Mouse (Mus musculus) kidney, postnatal 0 days (tissue): Measurements from ENCODE around the gene Fars2. TPM values are rescaled to one million over a fixed set of nuclear protein-coding genes. Genes with fewer than 3 reads are reported as not detected.

Source experiments
- ATAC-seq: fragments of 200-750 bp; cut with Nextera tagmentation; replicated peaks from 2 replicates; pipeline ENCODE4 v1.8.0; 2017; ENCODE audit warnings: low read depth, moderate number of reproducible peaks, moderate TSS enrichment, moderate library complexity; ENCODE audit not compliant: low FRiP score
- DNase-seq: peaks from one replicate; pipeline ENCODE4 v3.0.0-alpha.2; 2016; ENCODE audit warnings: low spot score
- H3K27ac ChIP-seq: fragments of 300-500 bp; sonication (generic); 2 replicates; pipeline ENCODE4 v1.5.1; 2014; ENCODE audit warnings: mild to moderate bottlenecking
- H3K27me3 ChIP-seq: fragments of 300-500 bp; sonication (generic); 2 replicates; pipeline ENCODE4 v1.6.1; 2014; ENCODE audit warnings: low read length, mixed read lengths; ENCODE audit not compliant: insufficient read depth
- H3K36me3 ChIP-seq: fragments of 300-500 bp; sonication (generic); 2 replicates; pipeline ENCODE4 v1.6.1; 2014; ENCODE audit warnings: low read length, mixed read lengths; ENCODE audit not compliant: insufficient read depth
- H3K4me1 ChIP-seq: fragments of 300-500 bp; sonication (generic); replicated peaks from 2 replicates; pipeline ENCODE4 v1.6.1; 2014; ENCODE audit warnings: antibody characterized with exemption, low read length, mixed read lengths; ENCODE audit not compliant: insufficient read depth
- H3K4me2 ChIP-seq: fragments of 300-500 bp; sonication (generic); 2 replicates; pipeline ENCODE4 v1.6.1; 2014; ENCODE audit warnings: mild to moderate bottlenecking, low read length, moderate library complexity, mixed read lengths
- H3K4me3 ChIP-seq: fragments of 300-500 bp; sonication (generic); replicated peaks from 2 replicates; pipeline ENCODE4 v1.5.1; 2014; ENCODE audit warnings: low read depth, low read length
- H3K9ac ChIP-seq: fragments of 300-500 bp; sonication (generic); 2 replicates; pipeline ENCODE4 v1.6.1; 2014; ENCODE audit warnings: low read depth, low read length
- H3K9me3 ChIP-seq: fragments of 300-500 bp; sonication (generic); replicated peaks from 2 replicates; pipeline ENCODE4 v1.6.1; 2016; ENCODE audit warnings: low read length, inconsistent platforms, mixed read lengths
- CTCF ChIP-seq: IDR thresholded peaks from 2 replicates; pipeline ENCODE4 v1.5.1; 2016; ENCODE audit warnings: antibody characterized with exemption, low read depth, mild to moderate bottlenecking, moderate library complexity
- WGBS: fragments of 180-500 bp; shearing (Covaris S2); extraction: QIAGEN DNeasy Blood & Tissue Kit; methylation state at CpG from one replicate; pipeline ENCODE4 v1.1.7; 2014; 5-methylcytosine and 5-hydroxymethylcytosine counted together
- polyA plus RNA-seq: library from polyadenylated mRNA; unstranded; fragments of >200 nt; fragmentation: Nextera tagmentation; extraction: Ambion mirVana; gene quantifications from 2 replicates; pipeline ENCODE4 v1.2.1, GENCODE M21; 2015

The Fars2 gene
- polyA plus RNA-seq, 1 experiment from 2014 or later: 54.7 TPM

DNA sequence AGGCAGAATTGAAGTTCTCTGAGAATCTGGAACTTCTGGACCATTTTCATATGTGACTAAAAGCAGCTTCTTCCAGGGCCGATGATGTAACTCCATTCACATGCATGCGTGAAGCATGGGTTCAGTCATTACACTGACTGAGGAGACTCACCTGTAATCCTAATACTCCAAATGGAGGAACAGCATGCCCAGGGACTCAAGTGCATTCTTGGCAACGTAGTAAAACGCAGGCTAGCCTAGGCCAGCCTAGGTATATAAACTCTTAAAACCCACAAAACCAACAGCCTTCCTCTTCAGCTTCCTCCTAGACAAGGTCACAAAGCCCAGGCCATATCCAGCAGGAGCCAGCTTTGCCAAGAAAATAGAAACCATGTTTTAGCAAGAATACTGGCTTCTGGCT, 57.6 kb downstream of the Fars2 start:
- Histone ChIP-seq H3K9me3 (no peaks in the 10 kb centered on the region), H3K4me1 (no peaks in the 10 kb centered on the region), H3K4me2 (no peak overlapping the region), H3K4me3 (no peak overlapping the region), H3K36me3 (no peaks in the 10 kb centered on the region), H3K27ac (no peak overlapping the region), H3K9ac (no peak overlapping the region), H3K27me3 (no peaks in the 10 kb centered on the region)
- TF ChIP-seq CTCF: no peak
- DNase-seq: no peak
- ATAC-seq: no peak
- WGBS: 93% methylated on average over 4 of the region's 4 CpGs

DNA sequence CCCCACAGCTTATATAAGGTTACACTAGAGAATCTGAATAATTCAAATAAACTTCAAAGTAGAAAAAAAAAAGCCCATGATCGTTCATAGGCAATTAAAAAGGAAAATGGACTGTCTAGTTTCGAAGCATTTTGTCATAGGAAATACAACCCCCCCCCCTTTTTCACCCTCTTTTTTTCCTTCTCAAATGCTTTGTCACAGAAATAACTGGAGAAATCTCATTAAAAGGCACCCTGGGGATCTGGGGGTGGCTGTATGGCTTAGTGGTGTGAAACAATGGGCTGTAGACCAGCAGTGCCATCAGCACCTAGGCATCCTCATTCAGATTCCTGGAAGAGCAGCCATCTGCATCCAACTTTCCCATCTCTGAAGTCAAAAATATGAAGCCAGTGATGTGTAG, 64.0 kb downstream of the Fars2 start:
- TF ChIP-seq CTCF: no peak
- Histone ChIP-seq H3K36me3 (no peaks in the 10 kb centered on the region), H3K27ac (no peak overlapping the region), H3K4me3 (no peak overlapping the region), H3K9ac (no peak overlapping the region), H3K9me3 (no peaks in the 10 kb centered on the region), H3K4me2 (no peak overlapping the region), H3K4me1 (no peaks in the 10 kb centered on the region), H3K27me3 (no peaks in the 10 kb centered on the region)
- ATAC-seq (no peak), DNase-seq (no peak)
- 84% methylated on average over 2 of the region's 2 CpGs for WGBS

DNA sequence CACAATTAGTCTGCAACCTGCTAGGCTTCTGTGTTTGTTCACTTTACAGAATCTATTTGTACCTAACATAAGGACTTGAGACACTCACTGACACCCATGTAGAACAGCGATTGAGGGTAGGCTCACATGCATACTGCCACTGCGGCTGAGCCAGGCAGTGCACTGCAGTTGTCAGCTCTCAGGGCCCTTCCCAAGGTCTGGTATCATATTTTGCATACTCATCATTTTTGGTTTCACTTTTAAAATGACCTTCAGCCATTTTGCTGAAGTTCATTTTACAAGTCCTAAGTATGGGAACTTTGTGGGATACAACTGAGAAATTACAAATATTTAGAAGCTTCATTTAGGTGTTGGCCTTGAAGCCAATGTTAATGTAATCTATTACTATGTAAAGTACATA, 73.4 kb downstream of the Fars2 start:
- Histone ChIP-seq H3K9ac (no peak overlapping the region), H3K27ac (no peak overlapping the region), H3K36me3 (no peaks in the 10 kb centered on the region), H3K4me1 (no peaks in the 10 kb centered on the region), H3K9me3 (no peaks in the 10 kb centered on the region), H3K4me2 (no peak overlapping the region), H3K27me3 (no peaks in the 10 kb centered on the region), H3K4me3 (no peak overlapping the region)
- DNase-seq (no peak), ATAC-seq (no peak)
- WGBS: 92% methylated on average over 2 of the region's 2 CpGs
- TF ChIP-seq CTCF: no peak

DNA sequence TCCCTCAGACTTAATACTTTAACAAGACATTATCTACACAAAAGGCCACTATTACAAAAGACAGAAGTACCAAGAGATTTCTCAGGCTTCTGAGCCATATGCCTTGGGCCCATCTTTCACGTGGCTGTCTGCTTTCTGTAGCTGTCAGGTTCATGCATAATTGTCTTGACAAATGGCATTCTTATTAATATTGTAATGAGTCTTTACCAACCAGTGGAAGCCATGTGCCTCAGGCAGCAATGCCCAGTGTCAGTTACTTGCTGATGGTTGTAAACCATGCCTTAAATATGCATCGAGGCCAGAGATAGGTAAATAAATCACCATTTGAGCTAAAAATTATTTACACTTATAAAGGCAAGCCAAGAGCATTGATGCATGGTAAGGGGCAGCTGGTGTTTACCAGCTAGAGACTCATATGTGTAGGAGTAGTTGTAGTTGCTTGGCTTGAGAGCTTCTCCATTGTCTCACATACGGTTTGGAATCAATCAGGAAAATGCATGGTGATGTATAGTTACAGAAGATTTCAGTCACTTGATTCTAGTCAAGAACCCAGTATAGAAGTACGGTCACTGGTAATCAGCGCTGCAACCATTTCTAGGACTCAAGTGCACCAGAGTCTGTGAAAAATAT, 76.4 kb downstream of the Fars2 start:
- ATAC-seq (no peak), DNase-seq (no peak)

DNA sequence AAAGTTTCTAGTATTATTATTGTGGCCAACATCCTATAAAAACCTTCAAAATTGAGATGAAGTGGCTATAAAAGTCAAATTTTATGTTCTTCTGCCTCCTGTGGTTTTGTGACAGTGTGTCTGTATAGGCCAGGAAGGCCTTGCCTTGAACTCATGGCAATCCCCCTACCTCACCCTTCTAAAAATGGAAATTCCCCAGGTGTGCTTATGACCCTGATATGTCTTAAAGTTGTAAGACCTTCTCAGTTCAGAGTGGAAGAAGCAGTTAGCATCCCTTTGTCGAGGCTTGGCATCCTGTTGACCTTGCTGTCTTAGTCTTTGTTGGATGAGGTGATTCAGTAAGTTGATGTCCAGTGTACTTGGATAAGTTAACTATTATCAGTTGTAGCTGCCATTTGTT, 82.1 kb downstream of the Fars2 start:
- 96% methylated on average over 1 of the region's 1 CpGs for WGBS
- Histone ChIP-seq H3K9me3 (no peaks in the 10 kb centered on the region), H3K9ac (no peak overlapping the region), H3K36me3 (no peaks in the 10 kb centered on the region), H3K4me2 (no peak overlapping the region), H3K27ac (no peak overlapping the region), H3K4me1 (no peaks in the 10 kb centered on the region), H3K27me3 (no peaks in the 10 kb centered on the region), H3K4me3 (no peak overlapping the region)
- DNase-seq: no peak
- TF ChIP-seq CTCF: no peak
- ATAC-seq: no peak

More for the DNA sequence above, 76.4 kb downstream of the Fars2 start:
- 61% methylated on average over 5 of the region's 5 CpGs for WGBS
- Histone ChIP-seq H3K27me3 (no peaks in the 10 kb centered on the region), H3K9ac (no peak overlapping the region), H3K9me3 (no peaks in the 10 kb centered on the region), H3K36me3 (no peaks in the 10 kb centered on the region), H3K4me1 (no peaks in the 10 kb centered on the region), H3K4me2 (no peak overlapping the region), H3K4me3 (no peak overlapping the region), H3K27ac (no peak overlapping the region)
- no peak for TF ChIP-seq CTCF

DNA sequence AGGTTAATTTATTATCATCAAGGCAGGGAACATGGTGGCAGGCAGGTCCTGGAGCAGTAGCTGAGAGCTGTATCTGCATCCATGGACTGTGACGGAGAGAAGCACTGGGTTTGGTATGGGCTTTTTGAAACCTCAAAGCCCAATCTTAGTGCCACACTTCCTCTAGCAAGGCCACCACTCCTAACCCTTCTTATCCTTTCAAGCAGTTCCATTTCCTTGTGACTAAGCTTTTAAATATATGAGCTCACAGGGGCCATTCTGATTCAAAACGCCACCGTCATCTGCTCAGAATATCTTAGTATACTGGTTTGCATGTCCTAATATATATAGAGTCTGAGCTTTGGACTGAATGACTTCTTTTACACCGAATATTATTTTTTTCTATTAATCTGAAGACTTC, 83.2 kb downstream of the Fars2 start:
- TF ChIP-seq CTCF: no peak
- WGBS: 82% methylated on average over 4 of the region's 4 CpGs
- no peak overlapping the region for H3K4me3 ChIP-seq

DNA sequence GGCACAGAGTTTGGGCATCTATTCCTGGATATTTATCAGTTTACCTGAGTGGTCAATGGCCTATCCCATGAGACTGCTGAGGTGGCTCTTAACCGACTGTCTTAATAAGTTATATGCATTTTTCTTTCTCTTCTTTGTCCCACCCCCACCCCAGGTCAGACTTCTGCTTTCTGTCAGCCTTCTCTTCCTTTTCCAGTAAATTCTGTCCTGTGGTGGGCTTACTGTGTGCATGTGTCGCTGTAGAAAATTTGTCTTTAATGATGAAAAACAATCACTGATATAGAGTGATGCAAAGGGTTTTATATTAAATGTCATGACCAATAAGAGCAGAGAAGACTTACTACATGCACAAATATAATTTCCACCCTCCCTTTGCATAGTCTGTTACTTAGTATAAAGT, 85.3 kb downstream of the Fars2 start:
- Histone ChIP-seq H3K36me3 (no peaks in the 10 kb centered on the region), H3K9ac (no peak overlapping the region), H3K4me3 (no peak overlapping the region), H3K27ac (no peak overlapping the region), H3K4me1 (no peaks in the 10 kb centered on the region), H3K9me3 (no peaks in the 10 kb centered on the region), H3K27me3 (no peaks in the 10 kb centered on the region), H3K4me2 (no peak overlapping the region)
- no peak for TF ChIP-seq CTCF
- no peak for DNase-seq
- 75% methylated on average over 2 of the region's 2 CpGs for WGBS
- ATAC-seq: no peak

More for the DNA sequence above, 83.2 kb downstream of the Fars2 start:
- Histone ChIP-seq H3K27ac (no peak overlapping the region), H3K4me2 (no peak overlapping the region), H3K4me1 (no peaks in the 10 kb centered on the region), H3K9me3 (no peaks in the 10 kb centered on the region), H3K36me3 (no peaks in the 10 kb centered on the region), H3K27me3 (no peaks in the 10 kb centered on the region), H3K9ac (no peak overlapping the region)
- ATAC-seq: no peak
- DNase-seq: no peak
